Mouse (Mus musculus) kidney, postnatal 0 days (tissue): ENCODE data around the gene Wdr20. TPM values are rescaled to one million over a fixed set of nuclear protein-coding genes. Genes with fewer than 3 reads are reported as not detected.
A peak's percentile ranks its signal among the peaks of the same experiment; 100 is the strongest.

Source experiments
- ATAC-seq: fragments of 200-750 bp; cut with Nextera tagmentation; replicated peaks from 2 replicates; pipeline ENCODE4 v1.8.0; 2017; ENCODE audit warnings: low read depth, moderate number of reproducible peaks, moderate TSS enrichment, moderate library complexity; ENCODE audit not compliant: low FRiP score
- DNase-seq: peaks from one replicate; pipeline ENCODE4 v3.0.0-alpha.2; 2016; ENCODE audit warnings: low spot score
- H3K27ac ChIP-seq: fragments of 300-500 bp; sonication (generic); 2 replicates; pipeline ENCODE4 v1.5.1; 2014; ENCODE audit warnings: mild to moderate bottlenecking
- H3K27me3 ChIP-seq: fragments of 300-500 bp; sonication (generic); 2 replicates; pipeline ENCODE4 v1.6.1; 2014; ENCODE audit warnings: low read length, mixed read lengths; ENCODE audit not compliant: insufficient read depth
- H3K36me3 ChIP-seq: fragments of 300-500 bp; sonication (generic); 2 replicates; pipeline ENCODE4 v1.6.1; 2014; ENCODE audit warnings: low read length, mixed read lengths; ENCODE audit not compliant: insufficient read depth
- H3K4me1 ChIP-seq: fragments of 300-500 bp; sonication (generic); replicated peaks from 2 replicates; pipeline ENCODE4 v1.6.1; 2014; ENCODE audit warnings: antibody characterized with exemption, low read length, mixed read lengths; ENCODE audit not compliant: insufficient read depth
- H3K4me2 ChIP-seq: fragments of 300-500 bp; sonication (generic); 2 replicates; pipeline ENCODE4 v1.6.1; 2014; ENCODE audit warnings: mild to moderate bottlenecking, low read length, moderate library complexity, mixed read lengths
- H3K4me3 ChIP-seq: fragments of 300-500 bp; sonication (generic); replicated peaks from 2 replicates; pipeline ENCODE4 v1.5.1; 2014; ENCODE audit warnings: low read depth, low read length
- H3K9ac ChIP-seq: fragments of 300-500 bp; sonication (generic); 2 replicates; pipeline ENCODE4 v1.6.1; 2014; ENCODE audit warnings: low read depth, low read length
- H3K9me3 ChIP-seq: fragments of 300-500 bp; sonication (generic); replicated peaks from 2 replicates; pipeline ENCODE4 v1.6.1; 2016; ENCODE audit warnings: low read length, inconsistent platforms, mixed read lengths
- CTCF ChIP-seq: IDR thresholded peaks from 2 replicates; pipeline ENCODE4 v1.5.1; 2016; ENCODE audit warnings: antibody characterized with exemption, low read depth, mild to moderate bottlenecking, moderate library complexity
- WGBS: fragments of 180-500 bp; shearing (Covaris S2); extraction: QIAGEN DNeasy Blood & Tissue Kit; methylation state at CpG from one replicate; pipeline ENCODE4 v1.1.7; 2014; 5-methylcytosine and 5-hydroxymethylcytosine counted together
- polyA plus RNA-seq: library from polyadenylated mRNA; unstranded; fragments of >200 nt; fragmentation: Nextera tagmentation; extraction: Ambion mirVana; gene quantifications from 2 replicates; pipeline ENCODE4 v1.2.1, GENCODE M21; 2015

Wdr20 gene
- polyA plus RNA-seq, 1 experiment from 2014 or later, result 18.6 TPM

DNA sequence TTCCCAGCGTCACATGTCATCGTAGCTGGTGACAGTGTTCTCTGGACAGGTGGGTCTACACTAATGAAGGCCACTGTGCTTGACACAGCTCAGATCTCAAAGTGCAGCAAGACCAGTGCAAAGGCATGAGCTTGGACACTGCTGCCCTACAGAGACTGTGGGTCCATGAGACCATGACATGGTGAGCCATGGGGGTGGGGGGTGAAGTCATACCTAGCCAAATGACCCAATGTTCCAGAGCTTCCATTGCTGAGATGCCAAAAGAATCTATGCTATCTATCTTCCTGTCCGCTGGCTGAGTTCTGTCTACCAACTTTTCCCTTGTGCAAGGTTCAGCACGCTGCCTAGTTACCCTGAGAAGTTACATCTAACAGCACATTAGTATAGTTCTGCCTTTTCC lies 91.2 kb downstream of the Wdr20 start:
- no peaks in the 10 kb centered on the region for H3K9me3 ChIP-seq
- no peaks in the 10 kb centered on the region for H3K27me3 ChIP-seq
- H3K36me3 ChIP-seq, result no peaks in the 10 kb centered on the region
- H3K27ac ChIP-seq, result no peak overlapping the region
- no peak for DNase-seq
- H3K4me3 ChIP-seq, result no peak overlapping the region
- H3K4me1 ChIP-seq, result no peaks in the 10 kb centered on the region
- no peak overlapping the region for H3K9ac ChIP-seq
- H3K4me2 ChIP-seq, result no peak overlapping the region
- 92% methylated on average over 4 of the region's 4 CpGs for WGBS
- TF ChIP-seq CTCF, result no peak
- no peak for ATAC-seq

- no peak overlapping the region for H3K9ac ChIP-seq
- ATAC-seq, result no peak
- H3K9me3 ChIP-seq, result no peaks in the 10 kb centered on the region
- H3K36me3 ChIP-seq, result no peaks in the 10 kb centered on the region
- DNase-seq, result no peak
- no peak for TF ChIP-seq CTCF
- 94% methylated on average over 9 of the region's 11 CpGs for WGBS
- no peak overlapping the region for H3K4me3 ChIP-seq
- no peaks in the 10 kb centered on the region for H3K27me3 ChIP-seq
- H3K27ac ChIP-seq, result no peak overlapping the region
- H3K4me1 ChIP-seq, result no peaks in the 10 kb centered on the region
- no peak overlapping the region for H3K4me2 ChIP-seq
Measured at GRCm38 (mm10) chr12:110830293-110831024, 92.7 kb downstream of the Wdr20 start.

DNA sequence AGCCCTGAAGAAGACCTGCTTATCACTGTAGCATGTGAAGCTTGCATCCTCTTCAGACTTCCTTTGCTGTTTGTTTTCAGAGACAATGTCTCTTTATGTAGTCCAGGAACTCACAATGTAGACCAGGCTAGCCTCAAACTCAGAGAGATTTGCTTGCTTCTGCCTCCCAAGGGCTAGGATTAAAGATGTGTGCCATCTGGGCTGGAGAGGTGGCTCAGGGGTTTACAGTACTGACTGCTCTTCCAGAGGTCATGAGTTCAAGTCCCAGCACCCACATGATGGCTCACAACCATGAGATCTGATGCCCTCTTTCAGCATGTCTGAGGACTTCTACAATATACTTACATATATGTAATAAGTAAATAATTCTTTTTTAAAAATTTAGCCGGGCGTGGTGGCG lies 97.4 kb downstream of the Wdr20 start:
- Histone ChIP-seq H3K4me2 (no peak overlapping the region), H3K4me3 (no peak overlapping the region), H3K9me3 (no peaks in the 10 kb centered on the region), H3K27me3 (no peaks in the 10 kb centered on the region), H3K27ac (no peak overlapping the region), H3K4me1 (no peaks in the 10 kb centered on the region), H3K9ac (no peak overlapping the region), H3K36me3 (no peaks in the 10 kb centered on the region)
- DNase-seq, result no peak
- ATAC-seq, result no peak
- TF ChIP-seq CTCF, result no peak
- WGBS, result 96% methylated on average over 3 of the region's 3 CpGs

- peak overlapping the region; percentile 29; the same call in 1 of the 2 replicates for H3K4me2 ChIP-seq
- DNase-seq (peak; percentile 71), ATAC-seq (no peak)
- 24% methylated on average over 6 of the region's 6 CpGs for WGBS
- no peaks in the 10 kb centered on the region for H3K36me3 ChIP-seq
- no peak for TF ChIP-seq CTCF
- no peaks in the 10 kb centered on the region for H3K9me3 ChIP-seq
- no peak overlapping the region for H3K4me3 ChIP-seq
- H3K27me3 ChIP-seq, result no peaks in the 10 kb centered on the region
- peak overlapping the region; percentile 28; the same call in 1 of the 2 replicates for H3K9ac ChIP-seq
- no peaks in the 10 kb centered on the region for H3K4me1 ChIP-seq
- H3K27ac ChIP-seq, result peak overlapping the region; percentile 92
Measured at GRCm38 (mm10) chr12:110836729-110837128, 99.0 kb downstream of the Wdr20 start.

GRCm38 (mm10) chr12:110837192-110837841 lies 99.6 kb downstream of the Wdr20 start:
- peak overlapping the region; percentile 28; the same call in 1 of the 2 replicates for H3K9ac ChIP-seq
- WGBS, result 37% methylated on average over 5 of the region's 5 CpGs
- no peak for DNase-seq
- no peak; the same call in 1 of the 2 replicates for ATAC-seq
- peak overlapping the region; percentile 92 for H3K27ac ChIP-seq
- H3K27me3 ChIP-seq, result no peaks in the 10 kb centered on the region
- H3K9me3 ChIP-seq, result no peaks in the 10 kb centered on the region
- TF ChIP-seq CTCF, result no peak
- H3K4me1 ChIP-seq, result no peaks in the 10 kb centered on the region
- H3K4me3 ChIP-seq, result no peak overlapping the region
- H3K4me2 ChIP-seq, result peak overlapping the region; percentile 29; the same call in 1 of the 2 replicates
- H3K36me3 ChIP-seq, result no peaks in the 10 kb centered on the region

GRCm38 (mm10) chr12:110837850-110838249 lies 100.1 kb downstream of the Wdr20 start:
- DNase-seq, result no peak
- Histone ChIP-seq H3K9ac (no peak overlapping the region), H3K4me2 (no peak overlapping the region), H3K27ac (peak overlapping the region; percentile 92; the same call in 1 of the 2 replicates), H3K9me3 (no peaks in the 10 kb centered on the region), H3K4me1 (no peaks in the 10 kb centered on the region), H3K27me3 (no peaks in the 10 kb centered on the region), H3K36me3 (no peaks in the 10 kb centered on the region), H3K4me3 (no peak overlapping the region)
- 89% methylated on average over 8 of the region's 8 CpGs for WGBS
- no peak for ATAC-seq
- no peak for TF ChIP-seq CTCF
